Mouse (Mus musculus) spleen, adult 12 weeks (tissue): Measurements from ENCODE around the gene P2rx1.

Experiments used
- DNase-seq: peaks from one replicate; pipeline ENCODE4 v3.0.0; 2022; ENCODE audit warnings: low spot score

P2rx1 gene

GRCm38 (mm10) chr11:72998771-72999170 lies at the start of gene P2rx1:
Gene P2rx1 (plus strand): TSS chr11:72999103.
- DNase-seq = no peak

- no peak for DNase-seq
Observed at GRCm38 (mm10) chr11:72951137-72952000, 47.5 kb upstream of the P2rx1 start.

GRCm38 (mm10) chr11:72952226-72952625 lies 46.7 kb upstream of the P2rx1 start:
- DNase-seq = no peak

GRCm38 (mm10) chr11:72952697-72953096 lies 46.2 kb upstream of the P2rx1 start:
- no peak for DNase-seq

GRCm38 (mm10) chr11:72953116-72953439 lies 45.8 kb upstream of the P2rx1 start:
- DNase-seq = no peak

- peak; percentile 23 for DNase-seq
Observed at GRCm38 (mm10) chr11:72953440-72954151, 45.3 kb upstream of the P2rx1 start.

GRCm38 (mm10) chr11:72954216-72954615 lies 44.7 kb upstream of the P2rx1 start:
- no peak for DNase-seq

- DNase-seq = no peak
Observed at GRCm38 (mm10) chr11:72955339-72955974, 43.4 kb upstream of the P2rx1 start.

GRCm38 (mm10) chr11:72957318-72957717 lies 41.6 kb upstream of the P2rx1 start:
- DNase-seq = no peak

- no peak for DNase-seq
Observed at GRCm38 (mm10) chr11:72959924-72960679, 38.8 kb upstream of the P2rx1 start.

- no peak for DNase-seq
Observed at GRCm38 (mm10) chr11:72960723-72961071, 38.2 kb upstream of the P2rx1 start.

GRCm38 (mm10) chr11:72961072-72961980 lies 37.6 kb upstream of the P2rx1 start, which contains the start of gene Atp2a3:
Gene Atp2a3 (plus strand): TSS chr11:72961169.
- peak; percentile 50 for DNase-seq

GRCm38 (mm10) chr11:72962378-72962777 lies 36.5 kb upstream of the P2rx1 start:
- DNase-seq = no peak

GRCm38 (mm10) chr11:72963058-72963788 lies 35.7 kb upstream of the P2rx1 start:
- DNase-seq = no peak

GRCm38 (mm10) chr11:72963789-72964294 lies 35.1 kb upstream of the P2rx1 start:
- DNase-seq = no peak

GRCm38 (mm10) chr11:72974995-72975503 lies 23.9 kb upstream of the P2rx1 start:
- DNase-seq = no peak

GRCm38 (mm10) chr11:72982516-72982915 lies 16.4 kb upstream of the P2rx1 start:
- DNase-seq = no peak

- no peak for DNase-seq
Observed at GRCm38 (mm10) chr11:72983283-72983682, 15.6 kb upstream of the P2rx1 start.

- DNase-seq = no peak
Observed at GRCm38 (mm10) chr11:72986745-72987144, 12.2 kb upstream of the P2rx1 start.

GRCm38 (mm10) chr11:72987234-72987633 lies 11.7 kb upstream of the P2rx1 start:
- no peak for DNase-seq
